Mouse (Mus musculus): ENCODE results near the gene Acbd6.

Acbd6 gene

DNA sequence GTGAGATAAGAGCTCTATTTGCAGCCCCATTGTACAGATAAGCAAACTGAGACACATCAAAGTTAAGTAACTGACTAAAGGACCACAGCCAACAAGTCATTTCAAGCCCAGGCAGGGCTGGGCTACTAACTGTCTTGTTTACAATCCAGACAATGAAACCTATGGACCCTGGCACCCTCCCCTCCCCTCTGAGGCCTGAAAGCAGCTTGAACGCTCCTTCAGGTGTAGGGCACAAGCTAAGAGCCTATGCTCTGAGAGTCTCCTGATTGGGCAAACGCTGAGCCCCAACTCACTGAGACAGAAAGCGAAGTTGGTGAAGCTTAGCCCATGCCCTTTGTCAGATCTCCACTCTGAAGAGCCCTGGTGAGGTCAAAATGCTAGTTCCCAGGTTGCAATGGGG lies 166.4 kb downstream of the Acbd6 start:
- DNase-seq (ENCODE audit: low spot score), result no peak

DNA sequence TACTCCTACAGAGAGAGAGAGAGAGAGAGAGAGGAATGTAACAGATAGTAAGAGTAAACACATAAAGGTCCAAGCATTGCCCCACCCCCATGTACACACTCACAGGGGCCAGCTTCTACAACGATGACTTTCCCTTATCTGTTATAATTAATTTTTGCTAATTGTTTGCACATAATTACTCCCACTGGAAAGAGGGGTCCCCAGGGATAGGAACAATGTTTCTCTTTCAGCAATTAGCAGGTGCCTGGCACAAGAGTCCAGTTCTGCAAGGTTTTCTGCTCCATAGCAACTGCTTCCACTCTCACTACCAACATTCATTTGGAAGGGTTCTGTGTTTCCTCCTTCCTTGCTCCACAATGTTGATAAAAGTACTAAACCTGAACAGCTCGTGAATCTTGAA lies 168.0 kb downstream of the Acbd6 start:
- peak; percentile 60 for DNase-seq (ENCODE audit: low spot score)

DNA sequence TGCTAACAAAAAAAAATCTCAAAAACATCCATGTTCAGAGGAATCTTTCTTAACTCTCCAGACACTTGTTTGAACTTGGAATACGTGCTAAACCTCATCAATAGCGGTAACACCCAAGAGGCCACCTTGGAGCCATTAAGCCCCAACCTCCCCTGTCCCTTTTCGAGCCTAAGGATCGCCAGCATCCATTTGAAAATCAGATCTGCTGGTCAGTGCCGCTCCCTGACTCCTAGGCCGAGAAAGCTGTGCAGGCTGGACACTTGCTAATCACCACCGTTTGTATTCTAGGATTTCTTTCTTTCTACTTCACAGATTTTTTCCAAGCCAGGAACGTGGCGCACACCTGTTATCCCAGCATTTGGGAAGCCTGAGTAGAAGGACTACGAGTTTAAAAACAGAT lies 169.9 kb downstream of the Acbd6 start:
- no peak for DNase-seq (ENCODE audit: low spot score)

DNA sequence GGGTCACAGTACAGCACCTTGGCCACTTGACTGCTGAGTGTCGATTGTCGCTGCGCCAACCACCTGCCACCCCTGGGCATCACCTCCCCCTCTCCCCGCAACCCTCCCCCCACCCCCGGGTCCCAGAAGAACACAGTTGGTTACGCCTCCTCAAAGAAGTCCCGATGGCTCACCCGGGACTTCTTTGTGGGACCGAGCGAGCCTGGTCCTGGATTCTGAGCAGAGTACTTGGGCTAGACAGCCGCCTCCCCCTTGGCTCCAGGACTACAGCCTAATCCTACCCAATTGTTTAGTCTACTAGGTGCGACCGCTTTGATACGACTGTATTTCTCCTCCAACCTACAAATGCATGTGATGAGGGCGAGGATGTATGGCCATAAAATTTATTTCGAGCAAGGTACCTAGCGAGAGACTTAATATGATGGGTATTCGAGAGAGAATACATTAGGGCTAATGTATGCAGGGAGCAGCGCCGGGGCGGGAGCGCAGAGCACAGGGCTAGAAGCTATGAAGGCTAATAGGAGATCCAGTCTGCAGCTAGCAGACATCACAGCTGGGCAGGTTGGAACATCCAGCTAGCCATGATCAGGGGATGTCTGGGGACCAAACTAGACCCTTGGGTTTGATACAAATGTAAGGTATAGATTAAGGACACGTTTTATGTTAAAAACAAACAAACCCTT lies 171.3 kb downstream of the Acbd6 start:
- DNase-seq (ENCODE audit: low spot score), result no peak

DNA sequence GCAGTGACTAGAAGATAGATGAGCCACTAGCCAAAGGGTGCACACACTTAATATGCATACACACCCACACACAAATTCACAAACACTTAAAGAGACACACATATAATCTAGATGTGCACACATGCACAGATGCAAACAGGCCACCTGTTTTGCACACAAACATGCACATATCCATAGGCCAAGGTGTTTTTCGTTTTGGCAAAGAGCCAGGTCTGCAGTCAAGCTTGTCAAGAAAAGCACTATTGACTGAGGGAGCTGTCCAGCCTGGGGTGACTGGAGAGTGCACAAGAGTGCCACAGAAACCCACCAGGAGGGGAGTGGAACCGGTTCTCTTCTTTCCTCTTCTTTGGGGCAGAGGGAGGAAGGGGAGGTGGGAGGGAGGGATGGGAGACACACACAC lies 173.2 kb downstream of the Acbd6 start:
- no peak for DNase-seq (ENCODE audit: low spot score)

DNA sequence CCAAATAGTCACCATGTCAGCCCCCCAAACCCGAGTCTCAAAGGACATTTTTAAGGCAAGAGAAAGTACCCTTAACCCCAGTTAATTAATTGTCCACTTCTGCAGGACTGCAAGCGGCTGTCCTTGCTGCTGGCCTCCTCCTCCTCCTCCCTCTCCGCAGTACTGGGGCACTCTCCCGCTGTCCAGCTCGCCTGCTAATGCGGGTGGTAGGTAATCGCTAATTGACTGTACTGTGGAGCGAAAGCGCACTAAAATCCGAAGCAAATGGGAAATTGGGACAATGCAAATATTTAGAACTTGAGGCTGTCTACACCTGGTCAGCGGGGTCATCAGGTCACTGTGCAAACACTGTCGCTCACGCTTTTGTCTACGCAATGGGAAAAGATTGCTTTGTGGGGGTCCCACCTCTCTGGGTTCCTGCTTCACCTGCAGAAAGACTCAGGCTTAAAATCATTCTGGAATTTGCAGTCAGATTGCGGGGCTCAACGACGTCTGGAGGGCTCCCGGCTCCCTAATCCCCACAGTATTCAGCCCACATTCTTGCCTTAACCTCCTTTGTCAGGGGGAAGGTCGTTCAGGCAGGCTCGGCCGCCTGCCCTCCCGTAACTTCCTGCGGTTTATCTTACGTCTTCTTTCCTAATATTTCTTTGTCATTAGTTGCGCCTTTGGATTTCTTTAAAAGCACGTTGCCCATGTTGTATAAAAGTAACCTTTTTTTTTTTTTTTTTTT lies 178.3 kb downstream of the Acbd6 start:
- DNase-seq (ENCODE audit: low spot score), result no peak

DNA sequence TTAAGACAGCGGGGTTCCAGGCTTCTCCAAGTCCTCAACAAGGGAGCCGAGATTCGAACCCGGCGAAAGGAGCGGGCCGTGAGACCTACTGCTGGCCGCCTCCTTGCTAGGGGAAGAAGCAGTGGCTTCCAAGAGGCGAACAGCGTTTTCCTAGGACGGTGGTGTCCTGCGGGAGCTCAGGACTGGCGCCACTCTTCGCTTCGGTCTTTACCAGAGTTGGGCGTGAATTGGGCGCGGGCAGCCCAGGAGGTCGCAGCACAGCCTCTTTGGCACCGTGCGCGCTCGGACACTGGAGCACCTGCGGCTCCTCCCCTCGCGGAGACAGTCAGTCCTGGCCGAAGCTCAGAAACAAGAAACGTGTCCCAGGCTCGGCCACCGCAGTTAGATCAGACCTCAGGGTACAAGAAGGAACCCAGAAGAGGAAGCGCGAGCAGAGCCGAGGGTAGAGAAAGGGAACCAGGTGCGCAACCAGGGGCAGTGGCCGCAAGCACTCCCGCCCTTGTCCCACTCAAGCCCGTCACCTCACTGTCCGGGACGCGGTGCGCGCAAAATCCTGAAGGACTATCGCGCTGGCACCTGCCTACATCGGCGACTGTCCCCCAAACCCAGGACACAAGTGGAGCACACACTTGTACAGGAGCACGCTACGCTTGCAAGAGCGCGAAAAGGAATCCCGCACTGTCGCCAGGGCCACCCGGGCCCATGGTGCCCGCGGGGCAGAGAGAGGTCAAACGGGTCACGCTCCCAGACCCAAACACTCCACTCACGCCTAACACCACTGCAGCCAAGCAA lies 179.3 kb downstream of the Acbd6 start:
- no peak for DNase-seq (ENCODE audit: low spot score)

DNA sequence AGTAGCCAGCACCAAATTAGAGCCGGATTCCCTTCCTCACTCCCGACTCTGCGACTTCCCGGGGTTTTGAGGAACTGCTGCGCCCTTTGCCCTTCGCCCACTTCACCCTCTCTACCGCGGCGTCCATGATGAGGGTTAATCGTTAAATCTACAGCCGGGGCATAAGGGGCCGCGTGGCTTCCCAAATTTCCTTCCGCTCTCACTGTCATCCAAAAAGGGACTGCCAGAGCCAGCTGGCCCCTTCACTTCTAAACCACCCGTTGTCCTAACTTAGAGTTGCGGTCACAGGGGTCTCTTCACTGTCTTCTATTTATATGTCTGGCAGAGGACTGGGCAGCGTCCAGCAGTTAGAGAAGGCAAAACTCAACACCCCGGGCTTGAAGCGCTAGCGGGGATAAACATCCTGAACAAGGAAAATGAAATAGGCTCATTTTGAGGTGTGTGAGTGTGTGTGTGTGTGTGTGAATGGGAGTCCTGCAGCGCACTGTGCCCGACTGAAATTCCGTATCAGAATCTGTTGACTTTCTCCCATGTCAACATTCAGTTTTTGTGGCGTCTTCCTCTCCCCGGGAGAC lies 180.0 kb downstream of the Acbd6 start:
- DNase-seq (ENCODE audit: low spot score), result no peak

Data from MN1 (cell line).